Mouse (Mus musculus) liver, embryonic 15.5 days (tissue): Measurements from ENCODE around the gene Hfe. TPM values are rescaled to one million over a fixed set of nuclear protein-coding genes. Genes with fewer than 3 reads are reported as not detected.
"Not testable (repeated sequence)": the region's sequence is repeated elsewhere in the genome, so short reads cannot be mapped to it uniquely, and the experiment has no call there.

ENCODE experiments used
- ATAC-seq: fragments of 200-750 bp; cut with Nextera tagmentation; 2 replicates; pipeline ENCODE4 v1.8.0; 2017; ENCODE audit warnings: moderate number of reproducible peaks, mild to moderate bottlenecking, moderate library complexity; ENCODE audit not compliant: insufficient read depth
- H3K27ac ChIP-seq: fragments of 300-500 bp; sonication (generic); replicated peaks from 2 replicates; pipeline ENCODE4 v1.5.1; 2015; ENCODE audit warnings: mild to moderate bottlenecking, inconsistent platforms
- H3K27me3 ChIP-seq: fragments of 300-500 bp; sonication (generic); 2 replicates; pipeline ENCODE4 v1.6.1; 2015; ENCODE audit warnings: mild to moderate bottlenecking, inconsistent platforms
- H3K36me3 ChIP-seq: fragments of 300-500 bp; sonication (generic); replicated peaks from 2 replicates; pipeline ENCODE4 v1.6.1; 2015; ENCODE audit warnings: moderate library complexity, mild to moderate bottlenecking, inconsistent platforms
- H3K4me1 ChIP-seq: fragments of 300-500 bp; sonication (generic); replicated peaks from 2 replicates; pipeline ENCODE4 v1.6.1; 2015; ENCODE audit warnings: inconsistent platforms
- H3K4me2 ChIP-seq: fragments of 300-500 bp; sonication (generic); 2 replicates; pipeline ENCODE4 v1.6.1; 2015; ENCODE audit warnings: moderate library complexity, mild to moderate bottlenecking, inconsistent platforms
- H3K4me3 ChIP-seq: fragments of 300-500 bp; sonication (generic); replicated peaks from 2 replicates; pipeline ENCODE4 v1.5.1; 2015; ENCODE audit warnings: mild to moderate bottlenecking, inconsistent platforms
- H3K9ac ChIP-seq: fragments of 300-500 bp; sonication (generic); 2 replicates; pipeline ENCODE4 v1.6.1; 2015; ENCODE audit warnings: moderate library complexity, mild to moderate bottlenecking, inconsistent platforms
- H3K9me3 ChIP-seq: fragments of 300-500 bp; sonication (generic); replicated peaks from 2 replicates; pipeline ENCODE4 v1.6.1; 2016; ENCODE audit warnings: inconsistent platforms
- WGBS: fragments of 180-500 bp; shearing (Covaris S2); methylation state at CpG from one replicate; pipeline ENCODE4 v1.1.7; 2015; ENCODE audit warnings: mixed read lengths; ENCODE audit not compliant: insufficient replicate concordance; 5-methylcytosine and 5-hydroxymethylcytosine counted together
- polyA plus RNA-seq: library from polyadenylated mRNA; unstranded; fragments of >200 nt; fragmentation: Nextera tagmentation; extraction: Ambion mirVana; gene quantifications from 2 replicates; pipeline ENCODE4 v1.2.1, GENCODE M21; 2015

Gene Hfe
- 13.6 and 16.4 TPM in 2 replicates for polyA plus RNA-seq

- Histone ChIP-seq H3K27ac (peak within 1 kb of the TSS; percentile 77), H3K4me3 (peak within 1 kb of the TSS; percentile 56), H3K9me3 (no peaks in the 10 kb centered on the region), H3K36me3 (no peaks in the 10 kb centered on the region), H3K9ac (peak within 1 kb of the TSS; percentile 64), H3K4me1 (peaks cover 25% of the 10 kb centered on the region), H3K27me3 (peaks cover 19% of the 10 kb centered on the region), H3K4me2 (peak within 1 kb of the TSS; percentile 74)
- 3% methylated on average over 17 of the region's 17 CpGs for WGBS
- peak; percentile 63 for ATAC-seq
Measured at GRCm38 (mm10) chr13:23710374-23711089, at the start of gene Hfe. Gene Hfe (minus strand): TSS chr13:23710854.

- Histone ChIP-seq H3K4me3 (peak overlapping the region; percentile 61), H3K27ac (peak overlapping the region; percentile 99), H3K36me3 (no peaks in the 10 kb centered on the region), H3K9ac (peak overlapping the region; percentile 60), H3K9me3 (no peaks in the 10 kb centered on the region), H3K27me3 (no peaks in the 10 kb centered on the region), H3K4me1 (peaks cover 70% of the 10 kb centered on the region), H3K4me2 (peak overlapping the region; percentile 87)
- ATAC-seq = no peak
- WGBS = 39% methylated on average over 1 of the region's 1 CpGs
Measured at GRCm38 (mm10) chr13:23759916-23760239, 49.2 kb upstream of the Hfe start.

- no peak overlapping the region for H3K4me3 ChIP-seq
- 90% methylated on average over 3 of the region's 3 CpGs for WGBS
- no peaks in the 10 kb centered on the region for H3K9me3 ChIP-seq
- H3K36me3 ChIP-seq = no peaks in the 10 kb centered on the region
- peak overlapping the region; percentile 87 for H3K4me2 ChIP-seq
- no peak for ATAC-seq
- peaks cover 64% of the 10 kb centered on the region for H3K4me1 ChIP-seq
- peak overlapping the region; percentile 60; the same call in 1 of the 2 replicates for H3K9ac ChIP-seq
- no peaks in the 10 kb centered on the region for H3K27me3 ChIP-seq
- peak overlapping the region; percentile 99 for H3K27ac ChIP-seq
Measured at GRCm38 (mm10) chr13:23759251-23759771, 48.7 kb upstream of the Hfe start.

- peak overlapping the region; percentile 71 for H3K9ac ChIP-seq
- peak overlapping the region; percentile 87 for H3K4me2 ChIP-seq
- ATAC-seq = no peak
Measured at GRCm38 (mm10) chr13:23757921-23758320, 47.3 kb upstream of the Hfe start.

GRCm38 (mm10) chr13:23757211-23757773, 46.6 kb upstream of the Hfe start:
- Histone ChIP-seq H3K27me3 (no peaks in the 10 kb centered on the region), H3K4me1 (peaks cover 57% of the 10 kb centered on the region), H3K36me3 (no peaks in the 10 kb centered on the region), H3K27ac (peak overlapping the region; percentile 99), H3K9ac (peak overlapping the region; percentile 71), H3K4me2 (peak overlapping the region; percentile 87), H3K4me3 (peak overlapping the region; percentile 54), H3K9me3 (no peaks in the 10 kb centered on the region)
- ATAC-seq = peak; percentile 8
- WGBS = under 1% methylated on average over 18 of the region's 23 CpGs

More at GRCm38 (mm10) chr13:23757921-23758320, 47.3 kb upstream of the Hfe start:
- Histone ChIP-seq H3K27ac (peak overlapping the region; percentile 99), H3K27me3 (no peaks in the 10 kb centered on the region), H3K4me1 (peaks cover 60% of the 10 kb centered on the region), H3K4me3 (peak overlapping the region; percentile 54), H3K36me3 (no peaks in the 10 kb centered on the region), H3K9me3 (no peaks in the 10 kb centered on the region)
- 37% methylated on average over 3 of the region's 3 CpGs for WGBS

- peak within 1 kb of the TSS; percentile 87 for H3K4me2 ChIP-seq
- no peaks in the 10 kb centered on the region for H3K36me3 ChIP-seq
- peak within 1 kb of the TSS; percentile 99 for H3K27ac ChIP-seq
- no peaks in the 10 kb centered on the region for H3K9me3 ChIP-seq
- peaks cover 57% of the 10 kb centered on the region for H3K4me1 ChIP-seq
- H3K4me3 ChIP-seq = peak within 1 kb of the TSS; percentile 54
- no peaks in the 10 kb centered on the region for H3K27me3 ChIP-seq
- WGBS = 0% methylated on average over 19 of the region's 22 CpGs
- H3K9ac ChIP-seq = peak within 1 kb of the TSS; percentile 71
- ATAC-seq = peak; percentile 67
Measured at GRCm38 (mm10) chr13:23756790-23757189, 46.1 kb upstream of the Hfe start, which contains the start of gene Hist1h4b. Gene Hist1h4b (plus strand): TSS chr13:23757013.

- Histone ChIP-seq H3K27ac (peak overlapping the region; percentile 87), H3K36me3 (no peaks in the 10 kb centered on the region), H3K9ac (peak overlapping the region; percentile 20; the same call in 1 of the 2 replicates), H3K4me3 (no peak overlapping the region), H3K9me3 (no peaks in the 10 kb centered on the region), H3K4me1 (peaks cover 50% of the 10 kb centered on the region), H3K27me3 (no peaks in the 10 kb centered on the region), H3K4me2 (no peak overlapping the region)
- ATAC-seq = no peak
Measured at GRCm38 (mm10) chr13:23755000-23755399, 44.3 kb upstream of the Hfe start.

GRCm38 (mm10) chr13:23753314-23754078, 42.8 kb upstream of the Hfe start:
- H3K36me3 ChIP-seq = no peaks in the 10 kb centered on the region
- no peaks in the 10 kb centered on the region for H3K9me3 ChIP-seq
- H3K4me3 ChIP-seq = peak overlapping the region; percentile 51
- no peak for ATAC-seq
- peak overlapping the region; percentile 92 for H3K27ac ChIP-seq
- 49% methylated on average over 4 of the region's 4 CpGs for WGBS
- H3K9ac ChIP-seq = peak overlapping the region; percentile 59
- H3K4me1 ChIP-seq = peaks cover 47% of the 10 kb centered on the region
- no peaks in the 10 kb centered on the region for H3K27me3 ChIP-seq
- H3K4me2 ChIP-seq = peak overlapping the region; percentile 58

GRCm38 (mm10) chr13:23752742-23753172, 42.1 kb upstream of the Hfe start:
- H3K4me2 ChIP-seq = peak overlapping the region; percentile 58
- no peak for ATAC-seq
- no peaks in the 10 kb centered on the region for H3K36me3 ChIP-seq
- H3K9me3 ChIP-seq = no peaks in the 10 kb centered on the region
- H3K27me3 ChIP-seq = no peaks in the 10 kb centered on the region
- H3K4me3 ChIP-seq = peak overlapping the region; percentile 51
- H3K4me1 ChIP-seq = peaks cover 48% of the 10 kb centered on the region
- H3K27ac ChIP-seq = peak overlapping the region; percentile 92
- H3K9ac ChIP-seq = peak overlapping the region; percentile 59
- WGBS = 2% methylated on average over 6 of the region's 6 CpGs

GRCm38 (mm10) chr13:23752067-23752741, 41.5 kb upstream of the Hfe start, which contains the start of gene Hist1h3b:
Gene Hist1h3b (plus strand): TSS chr13:23752267.
- peak within 1 kb of the TSS; percentile 66 for H3K4me2 ChIP-seq
- H3K36me3 ChIP-seq, H3K27me3 ChIP-seq, H3K9me3 ChIP-seq: not testable (repeated sequence)
- ATAC-seq = peak; percentile 73
- peak within 1 kb of the TSS; percentile 99 for H3K27ac ChIP-seq
- WGBS = under 1% methylated on average over 22 of the region's 47 CpGs
- peak within 1 kb of the TSS; percentile 51 for H3K4me3 ChIP-seq
- peaks cover 47% of the 10 kb centered on the region for H3K4me1 ChIP-seq
- H3K9ac ChIP-seq = peak within 1 kb of the TSS; percentile 63
